Mouse (Mus musculus) layer of hippocampus, adult 6 months (tissue): ENCODE measurements around the gene Taf15. TPM values are rescaled to one million over a fixed set of nuclear protein-coding genes. Genes with fewer than 3 reads are reported as not detected.

Source experiments
- long read RNA-seq, 2 experiments: library from polyadenylated mRNA; unstranded; transcript quantifications; one replicate each; pipeline ENCODE4 v2.0.0; 2019 to 2020
- polyA plus RNA-seq: library from polyadenylated mRNA; unstranded; fragments of <200 nt; fragmentation: Nextera tagmentation; gene quantifications from 2 replicates; pipeline ENCODE4 v1.2.3, GENCODE M21; 2021

The Taf15 gene
- 0.56 and 1.3 TPM in 2 replicates for polyA plus RNA-seq
- long read RNA-seq, experiment 1, partial matches to known transcripts = 1 of 2 reads
- long read RNA-seq, experiment 1, other reads (novel, unspliced or antisense) = 0 of 2 reads
- long read RNA-seq, experiment 2 = 0 reads

DNA sequence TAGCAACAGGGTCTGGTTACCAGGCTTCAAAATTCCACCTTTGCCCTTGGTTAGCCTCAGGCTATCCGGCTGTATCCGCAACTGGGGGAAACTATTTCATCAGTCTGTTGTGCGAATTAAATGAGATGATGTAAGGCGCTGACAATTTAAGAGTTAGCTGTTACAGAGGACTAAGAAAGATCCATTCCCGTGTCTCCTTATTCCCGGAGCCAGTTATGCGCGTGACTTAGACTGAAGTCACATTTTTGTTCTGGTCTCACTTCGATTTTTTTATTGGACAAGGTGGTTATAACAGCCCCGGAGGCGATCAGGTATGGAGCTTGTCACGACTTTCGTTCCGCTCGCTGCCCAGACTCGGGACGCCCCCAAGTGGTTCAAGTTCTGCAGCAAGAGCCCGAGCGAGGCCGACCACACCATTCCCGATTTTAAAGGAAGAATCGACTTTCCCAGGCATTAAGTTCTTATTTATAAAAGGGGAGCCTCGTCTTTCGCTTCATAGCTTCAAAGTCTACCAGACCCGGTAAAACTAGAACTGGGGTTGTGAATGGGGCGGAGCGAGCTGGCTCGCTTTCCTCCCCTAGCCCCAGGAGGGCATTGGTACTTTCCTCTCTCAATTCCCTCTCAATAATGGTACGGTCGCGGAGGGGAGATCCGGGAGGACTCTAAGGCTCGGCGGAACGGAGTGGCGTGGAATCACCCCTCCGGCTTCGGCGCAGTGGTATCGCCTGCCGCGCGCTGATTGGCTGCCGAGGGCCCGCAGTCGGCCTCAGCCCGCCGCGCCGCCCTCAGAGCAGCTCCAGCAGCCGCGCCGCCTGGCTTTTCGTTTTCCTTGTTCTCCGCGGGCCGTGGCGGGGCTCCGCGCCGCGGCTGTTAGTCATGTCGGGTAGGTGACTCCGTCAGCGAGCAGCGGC lies at the start of gene Taf15:
TSS of gene Taf15 (plus strand) at position 763 of the 911 bp plus-strand sequence.

GRCm38 (mm10) chr11:83429355-83429754 lies 43.5 kb upstream of the Taf15 start, which contains the start of gene Gas2l2:
Gene Gas2l2 (minus strand): TSS chr11:83429455.

GRCm38 (mm10) chr11:83437377-83437776 lies 35.5 kb upstream of the Taf15 start, which contains the start of gene 1700020L24Rik:
Gene 1700020L24Rik (plus strand): TSS chr11:83437677.

GRCm38 (mm10) chr11:83462711-83463244 lies 10.1 kb upstream of the Taf15 start, which contains the start of gene Mmp28:
Gene Mmp28 (minus strand): TSS chr11:83463071.

DNA sequence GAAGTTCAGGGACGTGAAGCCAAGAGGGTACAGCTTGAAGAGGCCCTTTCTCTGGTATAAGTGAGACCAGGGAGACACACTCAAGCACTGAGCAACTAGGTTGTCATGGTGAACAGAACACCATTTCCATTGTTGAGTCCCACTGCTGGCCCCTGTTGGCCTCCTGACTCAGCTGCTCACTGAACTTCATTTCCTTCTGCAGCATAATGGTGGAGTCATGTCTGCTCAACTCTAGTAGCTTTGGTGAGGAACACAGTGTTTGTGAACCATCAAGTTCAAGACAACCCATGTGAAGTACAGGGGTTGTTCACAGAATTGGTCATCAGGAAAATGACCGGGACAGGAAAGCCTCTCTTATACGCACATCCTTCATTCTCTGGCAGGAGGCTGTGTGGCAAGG lies 49.2 kb downstream of the Taf15 start, which contains the start of gene Heatr9:
TSS of gene Heatr9 (minus strand) at position 101 of the 400 bp plus-strand sequence.

DNA sequence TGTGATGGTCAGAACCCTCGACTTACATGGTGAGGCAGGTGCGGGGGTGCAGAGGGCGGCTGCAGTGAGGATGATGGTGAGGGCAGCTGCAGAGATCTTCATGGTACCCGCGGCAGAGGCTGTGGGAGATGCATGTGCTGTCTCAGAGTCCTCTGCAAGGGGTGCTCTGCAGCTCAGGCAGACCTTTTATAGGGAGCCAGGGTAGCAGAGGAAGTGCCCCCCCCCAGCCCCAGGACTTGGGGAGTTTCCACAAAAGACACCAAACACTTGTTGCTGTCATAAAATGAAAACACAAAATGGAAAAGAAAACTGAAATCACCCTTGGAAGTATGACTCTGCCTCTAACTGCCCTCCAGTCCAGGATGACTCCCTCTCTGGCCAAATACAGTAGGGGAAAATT lies 57.5 kb downstream of the Taf15 start, which contains the start of gene Ccl5:
TSS of gene Ccl5 (minus strand) at position 159 of the 400 bp plus-strand sequence.

Other genes with a start within 250 kb of the Taf15 start
- not detected in 2 replicates for gene Slfn14, start 186.4 kb upstream of the Taf15 start, polyA plus RNA-seq
- gene Ap2b1, start 174.1 kb upstream of the Taf15 start, polyA plus RNA-seq = 77.1 and 89.6 TPM in 2 replicates
- 9.0 and 10.0 TPM in 2 replicates for gene Pex12, start 170.5 kb upstream of the Taf15 start, polyA plus RNA-seq
- gene Rasl10b, start 63.9 kb upstream of the Taf15 start, polyA plus RNA-seq = 17.3 and 19.8 TPM in 2 replicates
- gene Gas2l2, start 43.6 kb upstream of the Taf15 start, polyA plus RNA-seq = 0.39 and 0.56 TPM in 2 replicates
- gene 1700020L24Rik, start 35.4 kb upstream of the Taf15 start, polyA plus RNA-seq = 0.30 and 0.52 TPM in 2 replicates
- gene Mmp28, start 10.0 kb upstream of the Taf15 start, polyA plus RNA-seq = 0.80 and 0.95 TPM in 2 replicates
- not detected in 2 replicates for gene Heatr9, start 49.1 kb downstream of the Taf15 start, polyA plus RNA-seq
- gene Ccl5, start 57.4 kb downstream of the Taf15 start, polyA plus RNA-seq = 1.1 and 4.9 TPM in 2 replicates
- gene Ccl9, start 105.5 kb downstream of the Taf15 start, polyA plus RNA-seq = 0.89 and 1.9 TPM in 2 replicates
- gene Ccl6, start 120.0 kb downstream of the Taf15 start, polyA plus RNA-seq = 2.1 and 2.5 TPM in 2 replicates
- gene Rpl9-ps1, start 172.5 kb downstream of the Taf15 start, polyA plus RNA-seq = not detected in 2 replicates
- 1.1 and 1.3 TPM in 2 replicates for gene Ccl3, start 176.3 kb downstream of the Taf15 start, polyA plus RNA-seq
- 1.2 and 1.3 TPM in 2 replicates for gene Ccl4, start 189.5 kb downstream of the Taf15 start, polyA plus RNA-seq
- gene Wfdc17, start 230.9 kb downstream of the Taf15 start, polyA plus RNA-seq = 1.8 and 2.6 TPM in 2 replicates
- 7.8 and 8.6 TPM in 2 replicates for gene Wfdc18, start 235.9 kb downstream of the Taf15 start, polyA plus RNA-seq